Mouse (Mus musculus) left cerebral cortex, adult 11 months (tissue): ENCODE measurements at regions not wholly inside any gene's neighbourhood (a gene's known extent, or its start where the extent isn't known, plus 50 kb on each side); places are given as distances from the start of the nearest gene placed in this dataset.

ENCODE experiments used
- DNase-seq: peaks from one replicate; pipeline ENCODE4 v3.0.0; 2022; ENCODE audit warnings: low spot score

DNA sequence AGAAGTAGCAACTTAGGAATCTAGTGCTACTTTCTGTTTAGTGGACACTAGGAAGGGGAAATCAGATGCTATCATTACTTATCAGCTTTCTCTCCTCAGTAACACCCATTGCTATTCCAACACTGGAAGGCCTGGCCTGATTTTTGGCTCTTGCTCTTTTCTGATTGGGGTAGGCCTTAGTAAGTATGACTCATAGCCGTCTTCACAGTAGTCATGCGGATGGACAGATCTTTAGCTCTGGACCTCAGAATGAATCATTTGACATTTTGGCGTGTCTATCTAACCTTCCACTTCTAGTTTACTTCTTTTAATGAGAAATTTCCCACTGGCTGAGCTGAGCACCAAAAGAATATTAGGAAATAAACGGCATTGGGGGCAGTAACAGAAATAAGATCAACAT lies 71.4 kb upstream of the Esx1 start:
- DNase-seq, result no peak

DNA sequence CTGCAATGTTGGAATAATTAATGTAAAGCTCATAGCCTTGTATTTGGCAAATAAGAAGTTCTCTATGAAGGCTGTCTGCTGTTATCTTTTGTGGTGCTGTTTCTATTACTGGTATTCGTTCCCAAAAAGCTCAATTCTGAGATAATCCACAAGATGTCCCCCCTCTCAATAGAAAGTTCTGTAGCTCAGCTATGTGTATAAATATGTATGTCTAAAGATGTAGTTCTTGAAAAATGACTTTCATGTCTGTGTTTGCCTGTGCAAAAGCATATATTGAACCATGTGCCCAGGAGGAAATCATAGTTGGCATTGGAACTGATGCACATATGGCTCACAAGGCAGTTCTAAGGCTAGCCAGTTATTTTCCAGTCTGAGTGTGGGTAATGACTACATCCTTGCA lies 68.2 kb upstream of the Esx1 start:
- peak; percentile 5 for DNase-seq

DNA sequence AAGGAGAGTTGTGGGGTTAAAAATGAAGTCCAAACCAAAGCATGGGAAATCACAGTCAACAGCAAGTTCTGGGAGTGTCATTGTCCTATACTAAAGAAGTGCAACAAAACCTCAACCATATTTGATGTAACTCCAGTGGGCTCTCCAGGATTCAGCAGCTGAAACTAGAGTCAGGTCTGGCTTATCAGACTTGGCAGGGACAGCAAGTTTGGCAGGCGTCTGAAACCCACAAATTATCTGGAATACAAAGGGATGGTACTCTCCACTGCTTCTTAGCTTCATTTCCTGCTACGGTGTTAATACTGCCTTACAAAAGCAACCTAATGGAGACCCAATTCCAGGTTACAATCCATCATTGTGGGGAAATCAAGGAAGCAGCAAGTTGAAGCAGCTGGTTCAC lies 53.9 kb upstream of the Esx1 start:
- DNase-seq, result no peak

DNA sequence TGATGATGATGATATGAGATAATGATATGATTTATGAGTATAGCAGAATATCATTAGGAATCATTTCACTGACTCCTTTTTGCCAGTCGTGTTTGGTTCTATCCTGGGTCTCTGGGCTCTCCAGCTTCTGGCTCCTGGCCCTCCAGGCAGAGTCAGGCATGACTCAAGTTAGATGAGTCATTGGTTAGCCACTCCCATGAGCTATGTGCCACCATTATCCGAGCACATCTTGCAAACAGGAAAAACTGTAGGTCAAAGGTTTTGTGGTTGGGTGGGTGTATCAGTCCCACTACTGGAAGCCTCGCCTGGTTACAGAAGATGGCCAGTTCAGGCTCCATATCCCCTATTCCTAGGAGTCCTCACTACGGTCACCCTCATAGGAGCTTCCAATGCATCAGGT lies 51.6 kb upstream of the Esx1 start:
- no peak for DNase-seq
